ENCODE assay signal across 14 mouse cellular contexts in the genomic region with DNA sequence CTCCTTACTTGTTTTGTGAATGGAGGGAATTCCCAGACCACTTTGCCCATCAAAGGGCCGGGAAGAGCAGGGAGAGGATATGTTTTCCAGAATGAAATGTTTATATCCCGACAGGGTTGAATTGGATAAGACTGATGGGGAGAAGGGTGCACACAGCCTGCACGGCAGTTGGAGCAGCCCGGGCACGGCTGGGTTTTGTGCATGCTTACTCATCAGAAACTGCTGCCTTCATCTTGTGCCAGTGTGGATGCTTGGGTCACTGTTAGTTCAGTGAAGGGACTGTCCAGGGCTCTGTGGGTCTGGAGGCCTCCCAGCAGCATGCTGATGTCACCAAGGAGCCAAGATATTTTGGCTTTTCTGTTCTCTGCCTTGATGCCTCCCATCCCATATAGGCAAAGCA.
"Had no signal": no experiment of that assay in that cellular context is flagged by ENCODE, and none has a peak within 500 bp of the region (broad histone marks: within the 10 kb centered on the region; RNA-seq: fewer than 3 reads in every experiment).

No protein-coding gene starts in this region.

- DNase-seq: liver, postnatal 0 days; lung, adult 2 months; lung, postnatal 10 days; right cerebral cortex, postnatal 25 days; right cerebral cortex, postnatal 4 days; spleen, adult 18-20 months; thymus, adult 18-20 months; thymus, postnatal 14 days; thymus, postnatal 36 days had no signal

- H3K27me3 ChIP-seq: midbrain, embryonic 13.5 days; midbrain, embryonic 15.5 days; neural tube, embryonic 12.5 days had no signal

- H3K27ac ChIP-seq: macrophage; midbrain, embryonic 13.5 days; midbrain, embryonic 15.5 days; neural tube, embryonic 12.5 days had no signal

- H3K9me3 ChIP-seq: megakaryocyte, embryonic 14.5 days; midbrain, embryonic 13.5 days; midbrain, embryonic 15.5 days; neural tube, embryonic 12.5 days had no signal

- H3K4me1 ChIP-seq: midbrain, embryonic 13.5 days; midbrain, embryonic 15.5 days; neural tube, embryonic 12.5 days had no signal

- H3K4me3 ChIP-seq: megakaryocyte, embryonic 14.5 days; midbrain, embryonic 13.5 days; midbrain, embryonic 15.5 days; neural tube, embryonic 12.5 days had no signal

- H3K36me3 ChIP-seq: midbrain, embryonic 13.5 days; midbrain, embryonic 15.5 days; neural tube, embryonic 12.5 days had no signal
